Mouse (Mus musculus): ENCODE data around the gene Ascc3. TPM values are rescaled to one million over a fixed set of nuclear protein-coding genes. Genes with fewer than 3 reads are reported as not detected.

Gene Ascc3
- polyA plus RNA-seq, 1 experiment from 2014 or later, result 20.4 TPM

DNA sequence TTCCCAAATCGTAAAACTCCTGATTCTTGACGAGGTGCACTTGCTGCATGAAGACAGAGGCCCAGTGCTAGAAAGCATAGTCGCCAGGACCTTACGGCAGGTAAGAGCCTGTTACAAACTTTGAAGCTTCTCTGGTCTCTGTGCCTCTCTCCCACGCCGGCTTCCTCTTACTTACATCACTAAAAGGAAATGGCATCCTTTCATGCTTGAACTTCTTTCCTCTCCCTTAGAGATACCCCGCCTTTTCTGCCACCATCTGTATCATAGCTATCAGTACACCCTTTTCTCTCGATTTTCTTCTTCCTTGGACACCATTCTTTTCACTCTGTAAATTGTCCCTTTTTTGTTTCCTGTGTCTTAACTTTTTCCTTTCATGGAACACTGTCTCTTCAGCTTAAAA lies 58.1 kb downstream of the Ascc3 start:
- Histone ChIP-seq H3K9me3 (ENCODE audit: control insufficient read depth, low read length) (no peaks in the 10 kb centered on the region), H3K36me3 (ENCODE audit: control insufficient read depth, insufficient read depth, low read length) (no peaks in the 10 kb centered on the region), H3K4me2 (ENCODE audit: low read depth) (no peak overlapping the region), H3K4me3 (ENCODE audit: low read depth, low read length) (no peak overlapping the region), H3K27ac (ENCODE audit: low read depth, low read length) (no peak overlapping the region), H3K4me1 (ENCODE audit: control insufficient read depth, insufficient read depth, low read length) (no peaks in the 10 kb centered on the region), H3K9ac (ENCODE audit: low read length) (no peak overlapping the region), H3K27me3 (ENCODE audit: control insufficient read depth, insufficient read depth, low read length) (no peaks in the 10 kb centered on the region)
- WGBS, result 81% methylated on average over 8 of the region's 8 CpGs
- DNase-seq (ENCODE audit: low spot score) (no peak), ATAC-seq (ENCODE audit: insufficient read depth, low FRiP score, low TSS enrichment) (no peak)

DNA sequence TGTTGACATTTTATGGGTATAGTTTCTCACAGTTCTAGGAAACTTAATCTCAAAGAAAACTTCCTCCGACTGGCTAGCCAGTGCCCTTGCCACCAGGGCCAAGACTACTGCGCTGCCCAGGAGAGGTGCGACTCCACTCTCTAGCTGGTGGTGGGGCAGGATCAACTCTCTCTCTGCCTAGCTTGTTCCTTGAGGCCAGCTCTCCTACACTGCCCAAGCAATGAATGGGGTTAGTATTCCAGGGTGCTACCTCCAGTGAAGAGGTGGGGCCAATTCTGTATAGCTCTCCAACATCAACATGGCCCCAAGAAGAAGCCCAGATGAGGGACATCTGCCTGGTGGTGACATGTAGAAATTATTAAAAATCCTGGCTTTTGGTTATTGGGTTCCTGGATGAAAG lies 61.1 kb downstream of the Ascc3 start:
- H3K27ac ChIP-seq (ENCODE audit: low read depth, low read length), result no peak overlapping the region
- no peaks in the 10 kb centered on the region for H3K36me3 ChIP-seq (ENCODE audit: control insufficient read depth, insufficient read depth, low read length)
- H3K4me2 ChIP-seq (ENCODE audit: low read depth), result no peak overlapping the region
- no peak overlapping the region for H3K4me3 ChIP-seq (ENCODE audit: low read depth, low read length)
- no peaks in the 10 kb centered on the region for H3K9me3 ChIP-seq (ENCODE audit: control insufficient read depth, low read length)
- ATAC-seq (ENCODE audit: insufficient read depth, low FRiP score, low TSS enrichment), result no peak
- H3K27me3 ChIP-seq (ENCODE audit: control insufficient read depth, insufficient read depth, low read length), result no peaks in the 10 kb centered on the region
- H3K4me1 ChIP-seq (ENCODE audit: control insufficient read depth, insufficient read depth, low read length), result no peaks in the 10 kb centered on the region
- 96% methylated on average over 3 of the region's 3 CpGs for WGBS
- no peak overlapping the region for H3K9ac ChIP-seq (ENCODE audit: low read length)
- no peak for DNase-seq (ENCODE audit: low spot score)

DNA sequence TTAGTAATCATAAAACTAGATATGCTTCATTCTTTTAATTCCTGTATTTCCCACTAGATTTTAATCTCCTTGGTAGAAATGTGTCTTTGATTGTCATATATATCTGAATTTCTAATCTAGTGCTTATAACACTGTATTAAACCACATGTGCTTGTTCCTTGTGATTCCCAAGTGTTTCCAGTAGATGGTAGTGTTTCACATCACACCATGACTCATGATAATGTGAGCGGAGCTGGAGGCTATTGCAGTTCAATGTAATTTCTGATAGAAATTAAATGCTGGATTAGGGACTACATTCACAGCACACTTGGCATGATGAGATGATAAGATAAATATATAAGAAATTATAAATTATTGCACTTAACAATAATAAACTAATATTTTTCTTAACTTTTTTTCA lies 64.9 kb downstream of the Ascc3 start:
- no peak overlapping the region for H3K9ac ChIP-seq (ENCODE audit: low read length)
- no peaks in the 10 kb centered on the region for H3K4me1 ChIP-seq (ENCODE audit: control insufficient read depth, insufficient read depth, low read length)
- H3K9me3 ChIP-seq (ENCODE audit: control insufficient read depth, low read length), result no peaks in the 10 kb centered on the region
- no peak overlapping the region for H3K4me2 ChIP-seq (ENCODE audit: low read depth)
- WGBS, result 66% methylated on average over 1 of the region's 1 CpGs
- no peak overlapping the region for H3K27ac ChIP-seq (ENCODE audit: low read depth, low read length)
- H3K36me3 ChIP-seq (ENCODE audit: control insufficient read depth, insufficient read depth, low read length), result no peaks in the 10 kb centered on the region
- no peak for DNase-seq (ENCODE audit: low spot score)
- H3K4me3 ChIP-seq (ENCODE audit: low read depth, low read length), result no peak overlapping the region
- no peak for ATAC-seq (ENCODE audit: insufficient read depth, low FRiP score, low TSS enrichment)
- no peaks in the 10 kb centered on the region for H3K27me3 ChIP-seq (ENCODE audit: control insufficient read depth, insufficient read depth, low read length)

DNA sequence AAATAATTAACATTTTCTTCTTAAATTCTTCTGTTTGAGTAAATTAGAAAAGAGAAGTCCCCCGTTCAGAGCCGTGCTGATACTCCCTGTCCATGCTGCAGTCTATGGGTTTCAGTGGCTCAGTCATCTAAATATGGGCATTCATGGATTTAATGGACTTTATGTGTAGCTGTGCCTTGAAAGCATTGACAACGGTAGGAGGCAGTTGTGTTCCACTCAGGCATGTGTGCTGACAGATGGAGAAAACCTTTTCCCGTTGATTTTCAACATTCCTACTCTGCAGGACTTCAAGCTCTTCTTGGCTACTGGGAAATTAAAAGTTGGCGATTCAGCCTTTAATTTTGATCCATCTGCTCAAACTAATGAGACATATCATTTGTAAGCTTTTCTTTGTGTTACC lies 79.0 kb downstream of the Ascc3 start:
- DNase-seq (ENCODE audit: low spot score), result no peak
- H3K36me3 ChIP-seq (ENCODE audit: control insufficient read depth, insufficient read depth, low read length), result no peaks in the 10 kb centered on the region
- H3K9me3 ChIP-seq (ENCODE audit: control insufficient read depth, low read length), result no peaks in the 10 kb centered on the region
- H3K4me3 ChIP-seq (ENCODE audit: low read depth, low read length), result no peak overlapping the region
- 73% methylated on average over 5 of the region's 5 CpGs for WGBS
- no peak overlapping the region for H3K9ac ChIP-seq (ENCODE audit: low read length)
- H3K4me1 ChIP-seq (ENCODE audit: control insufficient read depth, insufficient read depth, low read length), result no peaks in the 10 kb centered on the region
- no peak overlapping the region for H3K4me2 ChIP-seq (ENCODE audit: low read depth)
- no peak overlapping the region for H3K27ac ChIP-seq (ENCODE audit: low read depth, low read length)
- no peak for ATAC-seq (ENCODE audit: insufficient read depth, low FRiP score, low TSS enrichment)
- H3K27me3 ChIP-seq (ENCODE audit: control insufficient read depth, insufficient read depth, low read length), result no peaks in the 10 kb centered on the region

DNA sequence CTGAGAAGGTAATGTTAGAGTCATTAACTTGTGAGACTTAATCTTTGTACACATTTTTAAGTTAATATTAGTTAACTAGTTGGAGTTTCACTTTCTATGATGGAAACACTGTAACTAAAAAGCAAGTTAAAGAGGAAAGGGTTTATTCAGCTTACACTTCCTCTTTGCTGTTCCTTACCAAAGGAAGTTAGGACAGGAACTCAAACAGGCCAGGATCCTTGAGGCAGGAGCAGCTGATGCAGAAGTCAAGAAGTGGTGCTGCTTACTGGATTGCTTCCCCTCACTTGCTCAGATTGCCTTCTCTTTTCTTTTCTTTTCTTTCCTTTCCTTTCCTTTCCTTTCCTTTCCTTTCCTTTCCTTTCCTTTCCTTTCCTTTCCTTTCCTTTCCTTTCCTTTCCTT lies 97.9 kb downstream of the Ascc3 start:
- Histone ChIP-seq H3K9me3 (ENCODE audit: control insufficient read depth, low read length) (no peaks in the 10 kb centered on the region), H3K4me1 (ENCODE audit: control insufficient read depth, insufficient read depth, low read length) (no peaks in the 10 kb centered on the region), H3K36me3 (ENCODE audit: control insufficient read depth, insufficient read depth, low read length) (no peaks in the 10 kb centered on the region), H3K27ac (ENCODE audit: low read depth, low read length) (no peak overlapping the region), H3K4me3 (ENCODE audit: low read depth, low read length) (no peak overlapping the region), H3K9ac (ENCODE audit: low read length) (no peak overlapping the region), H3K4me2 (ENCODE audit: low read depth) (no peak overlapping the region), H3K27me3 (ENCODE audit: control insufficient read depth, insufficient read depth, low read length) (no peaks in the 10 kb centered on the region)
- DNase-seq (ENCODE audit: low spot score) (no peak), ATAC-seq (ENCODE audit: insufficient read depth, low FRiP score, low TSS enrichment) (no peak)

DNA sequence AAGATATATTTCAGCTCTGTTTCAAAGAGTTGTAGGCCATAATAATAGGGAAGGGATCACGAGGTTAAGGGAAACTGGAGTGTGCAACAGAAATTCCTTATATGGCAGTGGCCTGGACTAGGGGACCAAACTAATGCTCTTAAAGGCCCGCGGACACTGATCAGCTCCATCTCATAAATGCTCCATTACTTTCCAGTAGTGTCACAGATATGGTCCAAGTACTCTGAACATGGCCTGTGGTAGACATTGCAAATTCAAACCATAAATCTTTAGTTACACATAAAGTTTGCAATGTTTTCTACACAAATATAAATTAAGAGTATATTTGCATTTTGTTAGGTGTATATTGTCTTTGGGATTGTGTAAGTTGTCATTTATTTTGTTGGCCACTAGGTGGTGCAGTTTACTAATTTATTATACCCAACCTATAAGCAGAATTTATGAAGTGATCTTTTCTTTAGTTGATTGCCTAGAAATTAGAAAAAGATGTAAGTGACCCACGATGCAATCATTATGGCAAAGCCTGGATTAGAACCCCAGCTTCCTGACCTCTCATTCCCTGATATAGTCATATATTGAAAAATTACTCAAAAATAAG lies 106.5 kb downstream of the Ascc3 start:
- H3K4me2 ChIP-seq (ENCODE audit: low read depth), result no peak overlapping the region
- peak; percentile 51; the same call in 1 of the 2 replicates for ATAC-seq (ENCODE audit: insufficient read depth, low FRiP score, low TSS enrichment)
- H3K9me3 ChIP-seq (ENCODE audit: control insufficient read depth, low read length), result no peaks in the 10 kb centered on the region
- H3K27me3 ChIP-seq (ENCODE audit: control insufficient read depth, insufficient read depth, low read length), result no peaks in the 10 kb centered on the region
- no peaks in the 10 kb centered on the region for H3K4me1 ChIP-seq (ENCODE audit: control insufficient read depth, insufficient read depth, low read length)
- DNase-seq (ENCODE audit: low spot score), result peak; percentile 11
- 71% methylated on average over 4 of the region's 4 CpGs for WGBS
- no peak overlapping the region for H3K27ac ChIP-seq (ENCODE audit: low read depth, low read length)
- no peaks in the 10 kb centered on the region for H3K36me3 ChIP-seq (ENCODE audit: control insufficient read depth, insufficient read depth, low read length)
- H3K9ac ChIP-seq (ENCODE audit: low read length), result no peak overlapping the region
- no peak overlapping the region for H3K4me3 ChIP-seq (ENCODE audit: low read depth, low read length)

DNA sequence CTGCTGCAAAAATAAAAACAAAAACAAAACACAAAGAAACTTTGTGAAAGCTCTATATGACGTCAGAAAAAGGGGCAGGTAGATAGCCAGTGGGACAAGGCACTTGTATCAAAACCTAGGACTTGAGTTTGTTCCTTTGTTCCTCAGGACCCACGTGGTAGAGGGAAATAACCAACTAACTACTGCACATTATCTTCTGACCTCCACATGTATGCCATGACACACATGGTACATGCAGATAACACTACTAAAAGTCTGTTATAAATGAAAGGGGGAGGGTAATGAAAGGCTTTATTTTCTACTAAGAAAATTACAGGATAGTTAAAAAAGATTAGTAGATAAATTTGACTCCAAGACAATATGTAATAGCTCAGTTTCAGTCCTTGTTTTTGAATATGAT lies 109.3 kb downstream of the Ascc3 start:
- no peak for ATAC-seq (ENCODE audit: insufficient read depth, low FRiP score, low TSS enrichment)
- Histone ChIP-seq H3K9me3 (ENCODE audit: control insufficient read depth, low read length) (no peaks in the 10 kb centered on the region), H3K27ac (ENCODE audit: low read depth, low read length) (no peak overlapping the region), H3K9ac (ENCODE audit: low read length) (no peak overlapping the region), H3K36me3 (ENCODE audit: control insufficient read depth, insufficient read depth, low read length) (no peaks in the 10 kb centered on the region), H3K4me3 (ENCODE audit: low read depth, low read length) (no peak overlapping the region), H3K4me2 (ENCODE audit: low read depth) (no peak overlapping the region), H3K27me3 (ENCODE audit: control insufficient read depth, insufficient read depth, low read length) (no peaks in the 10 kb centered on the region), H3K4me1 (ENCODE audit: control insufficient read depth, insufficient read depth, low read length) (no peaks in the 10 kb centered on the region)
- 70% methylated on average over 2 of the region's 2 CpGs for WGBS
- DNase-seq (ENCODE audit: low spot score), result no peak

DNA sequence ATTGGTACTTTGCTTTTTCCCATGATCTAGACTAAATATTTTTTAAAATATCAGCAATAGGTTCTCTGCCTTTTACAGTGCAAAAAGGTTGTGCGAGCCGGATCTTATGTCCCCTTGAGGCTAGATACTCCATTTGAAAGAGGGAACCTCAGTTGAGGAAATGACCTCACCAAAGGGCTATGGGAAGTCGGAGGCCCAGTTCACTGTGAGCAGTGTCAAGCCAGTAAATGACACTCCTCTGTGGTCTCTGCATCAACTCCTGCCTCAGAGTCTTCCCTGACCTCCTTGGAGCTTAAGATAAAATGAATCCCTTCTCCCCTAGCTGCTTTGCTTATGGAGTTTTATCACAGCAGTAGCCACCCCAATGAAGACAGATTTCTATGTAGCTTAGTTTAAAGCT lies 109.9 kb downstream of the Ascc3 start:
- Histone ChIP-seq H3K4me1 (ENCODE audit: control insufficient read depth, insufficient read depth, low read length) (no peaks in the 10 kb centered on the region), H3K27me3 (ENCODE audit: control insufficient read depth, insufficient read depth, low read length) (no peaks in the 10 kb centered on the region), H3K27ac (ENCODE audit: low read depth, low read length) (no peak overlapping the region), H3K4me2 (ENCODE audit: low read depth) (no peak overlapping the region), H3K36me3 (ENCODE audit: control insufficient read depth, insufficient read depth, low read length) (no peaks in the 10 kb centered on the region), H3K9ac (ENCODE audit: low read length) (no peak overlapping the region), H3K9me3 (ENCODE audit: control insufficient read depth, low read length) (no peaks in the 10 kb centered on the region), H3K4me3 (ENCODE audit: low read depth, low read length) (no peak overlapping the region)
- 80% methylated on average over 3 of the region's 3 CpGs for WGBS
- no peak for ATAC-seq (ENCODE audit: insufficient read depth, low FRiP score, low TSS enrichment)
- no peak for DNase-seq (ENCODE audit: low spot score)

DNA sequence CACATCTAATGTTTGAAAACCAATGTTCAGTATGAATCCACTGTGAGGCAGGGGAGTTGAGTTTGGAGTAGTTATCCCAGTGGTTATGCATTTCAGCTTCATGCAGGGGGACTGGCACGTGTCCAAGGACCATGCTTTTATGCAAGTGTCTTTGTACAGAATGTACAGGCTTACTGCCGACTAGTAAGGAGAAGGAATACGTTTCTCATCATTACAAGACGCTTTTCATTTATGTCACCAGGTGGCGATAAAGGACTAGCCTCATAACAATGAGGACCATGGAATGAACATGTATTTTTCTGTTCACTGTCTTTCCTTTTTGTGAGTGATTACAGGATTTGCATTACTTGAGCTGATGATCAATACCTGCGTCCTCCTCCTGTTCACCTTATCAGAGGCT lies 111.7 kb downstream of the Ascc3 start:
- no peak overlapping the region for H3K27ac ChIP-seq (ENCODE audit: low read depth, low read length)
- H3K9me3 ChIP-seq (ENCODE audit: control insufficient read depth, low read length), result no peaks in the 10 kb centered on the region
- H3K27me3 ChIP-seq (ENCODE audit: control insufficient read depth, insufficient read depth, low read length), result no peaks in the 10 kb centered on the region
- H3K9ac ChIP-seq (ENCODE audit: low read length), result no peak overlapping the region
- H3K4me1 ChIP-seq (ENCODE audit: control insufficient read depth, insufficient read depth, low read length), result no peaks in the 10 kb centered on the region
- 35% methylated on average over 6 of the region's 6 CpGs for WGBS
- H3K36me3 ChIP-seq (ENCODE audit: control insufficient read depth, insufficient read depth, low read length), result no peaks in the 10 kb centered on the region
- H3K4me2 ChIP-seq (ENCODE audit: low read depth), result no peak overlapping the region
- no peak overlapping the region for H3K4me3 ChIP-seq (ENCODE audit: low read depth, low read length)
- ATAC-seq (ENCODE audit: insufficient read depth, low FRiP score, low TSS enrichment) (peak; percentile 64; the same call in 1 of the 2 replicates), DNase-seq (ENCODE audit: low spot score) (peak; percentile 56)
